Mouse (Mus musculus): ENCODE results near the gene Fmn2. TPM values are rescaled to one million over a fixed set of nuclear protein-coding genes. Genes with fewer than 3 reads are reported as not detected.

Gene Fmn2
- polyA plus RNA-seq, 1 experiment from 2014 or later: 8.0 TPM

DNA sequence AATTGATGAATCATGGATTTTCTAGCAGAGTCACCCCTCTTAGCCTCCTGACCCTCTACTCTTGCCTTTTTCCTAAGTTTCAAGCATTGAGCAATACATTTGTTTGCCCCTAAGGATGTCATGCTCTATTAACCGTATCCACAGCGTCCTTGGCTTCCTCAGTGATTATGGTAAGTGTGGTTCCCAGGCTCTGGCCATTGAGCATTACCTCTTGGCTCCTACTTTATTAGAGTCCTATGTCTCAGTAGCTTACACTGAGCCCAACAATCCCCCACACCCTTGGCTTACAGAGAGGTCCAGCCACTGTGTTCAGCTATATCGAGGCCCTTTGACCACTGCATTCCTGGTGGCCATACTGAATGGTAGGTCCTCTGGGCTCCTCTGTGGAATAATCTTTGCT, 265.2 kb downstream of the Fmn2 start:
- Histone ChIP-seq H3K27me3 (ENCODE audit: insufficient read depth, poor library complexity, severe bottlenecking) (no peaks in the 10 kb centered on the region), H3K36me3 (no peaks in the 10 kb centered on the region), H3K27ac (no peak overlapping the region), H3K4me1 (replicated peaks) (no peaks in the 10 kb centered on the region), H3K9me3 (no peaks in the 10 kb centered on the region), H3K4me3 (no peak overlapping the region)
- 88% methylated on average over 3 of the region's 3 CpGs for WGBS
- DNase-seq (ENCODE audit: low spot score): no peak

DNA sequence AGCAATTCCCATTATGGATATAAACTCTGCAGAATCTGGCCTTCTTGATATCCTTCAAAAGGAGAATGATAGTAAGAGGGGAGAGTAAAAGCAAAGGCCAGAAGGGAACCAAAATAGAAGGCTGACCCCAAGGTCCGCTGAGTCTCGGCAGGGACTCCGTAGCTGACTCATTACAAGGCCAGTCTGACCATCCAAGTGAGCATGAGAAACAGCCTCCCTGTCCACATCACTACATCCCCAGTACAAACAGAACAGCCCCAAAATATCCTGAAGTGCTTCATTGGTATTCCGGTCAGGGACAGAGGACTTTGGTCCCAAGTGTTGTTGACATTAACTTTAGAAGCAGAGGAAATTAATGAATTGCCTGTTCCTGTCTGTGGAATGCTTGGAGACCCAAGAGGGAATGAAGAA, 270.3 kb downstream of the Fmn2 start:
- Histone ChIP-seq H3K4me3 (no peak overlapping the region), H3K9me3 (no peaks in the 10 kb centered on the region), H3K27ac (no peak overlapping the region), H3K4me1 (replicated peaks) (no peaks in the 10 kb centered on the region), H3K36me3 (no peaks in the 10 kb centered on the region), H3K27me3 (ENCODE audit: insufficient read depth, poor library complexity, severe bottlenecking) (no peaks in the 10 kb centered on the region)
- WGBS: 70% methylated on average over 4 of the region's 4 CpGs
- no peak for DNase-seq (ENCODE audit: low spot score)

DNA sequence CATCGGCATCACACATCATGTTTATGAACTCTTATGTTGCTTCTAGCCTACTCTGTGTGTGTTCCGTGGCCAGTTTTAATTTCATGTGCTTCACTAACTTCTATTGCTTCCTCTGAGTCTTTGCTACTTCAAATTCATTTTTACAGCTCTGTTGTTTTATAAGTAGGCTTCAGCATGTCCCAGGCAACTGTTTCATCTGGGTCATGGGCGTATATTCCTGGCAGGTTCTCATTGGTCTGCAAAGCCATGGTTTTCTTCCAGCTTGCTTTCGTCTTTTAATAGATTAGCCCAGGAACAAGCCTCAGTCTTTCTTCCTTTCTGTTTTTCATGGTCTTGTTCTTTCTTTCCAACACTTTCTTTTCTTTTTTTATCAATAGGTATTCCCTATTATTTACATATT, 279.4 kb downstream of the Fmn2 start:
- 96% methylated on average over 4 of the region's 4 CpGs for WGBS
- Histone ChIP-seq H3K27me3 (ENCODE audit: insufficient read depth, poor library complexity, severe bottlenecking) (no peaks in the 10 kb centered on the region), H3K36me3 (no peaks in the 10 kb centered on the region), H3K4me1 (replicated peaks) (no peaks in the 10 kb centered on the region), H3K27ac (no peak overlapping the region), H3K9me3 (no peaks in the 10 kb centered on the region), H3K4me3 (no peak overlapping the region)
- no peak for DNase-seq (ENCODE audit: low spot score)

GRCm38 (mm10) chr1:174788617-174789016, 287.0 kb downstream of the Fmn2 start:
- no peak overlapping the region for H3K27ac ChIP-seq
- H3K4me3 ChIP-seq: no peak overlapping the region
- no peaks in the 10 kb centered on the region for H3K9me3 ChIP-seq
- H3K27me3 ChIP-seq (ENCODE audit: insufficient read depth, poor library complexity, severe bottlenecking): no peaks in the 10 kb centered on the region
- no peak for DNase-seq (ENCODE audit: low spot score)
- H3K36me3 ChIP-seq: 0 out of 2 replicates have a peak, but pooled peaks cover 15% of the 10 kb centered on the region
- WGBS: 95% methylated on average over 2 of the region's 2 CpGs
- 0 out of 2 replicates have a peak, but pooled peaks cover 3% of the 10 kb centered on the region for H3K4me1 ChIP-seq (replicated peaks)

- peaks cover 3% of the 10 kb centered on the region; the same call in 1 of the 2 replicates for H3K36me3 ChIP-seq
- WGBS: 91% methylated on average over 4 of the region's 4 CpGs
- H3K4me1 ChIP-seq (replicated peaks): no peaks in the 10 kb centered on the region
- H3K27ac ChIP-seq: no peak overlapping the region
- no peak for DNase-seq (ENCODE audit: low spot score)
- H3K9me3 ChIP-seq: no peaks in the 10 kb centered on the region
- H3K4me3 ChIP-seq: no peak overlapping the region
- H3K27me3 ChIP-seq (ENCODE audit: insufficient read depth, poor library complexity, severe bottlenecking): no peaks in the 10 kb centered on the region
Measured at GRCm38 (mm10) chr1:174811846-174812245, 310.2 kb downstream of the Fmn2 start.

DNA sequence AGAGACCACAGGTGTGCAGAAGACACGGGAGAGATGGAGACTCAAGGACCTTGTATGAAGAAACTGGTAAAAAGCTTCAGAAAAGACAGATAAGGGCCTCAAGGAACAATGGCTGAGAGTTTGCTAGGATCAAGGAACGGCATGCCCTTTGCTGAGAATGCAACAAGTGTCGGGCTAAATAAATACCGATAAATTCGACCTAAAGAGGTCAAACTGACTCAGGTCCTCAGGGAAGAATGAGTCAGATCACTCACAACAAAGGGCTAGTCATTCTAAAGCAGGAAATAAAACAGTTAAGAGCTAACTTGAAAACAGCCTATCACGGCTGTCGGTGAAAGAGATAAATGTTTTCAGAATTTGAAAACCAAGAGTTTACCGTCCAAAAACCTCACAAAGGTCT, 324.9 kb downstream of the Fmn2 start:
- H3K27ac ChIP-seq: no peak overlapping the region
- peaks cover 10% of the 10 kb centered on the region for H3K36me3 ChIP-seq
- peaks cover 4% of the 10 kb centered on the region; the same call in 1 of the 2 replicates for H3K4me1 ChIP-seq (replicated peaks)
- 50% methylated on average over 8 of the region's 8 CpGs for WGBS
- H3K27me3 ChIP-seq (ENCODE audit: insufficient read depth, poor library complexity, severe bottlenecking): no peaks in the 10 kb centered on the region
- H3K9me3 ChIP-seq: no peaks in the 10 kb centered on the region
- no peak overlapping the region for H3K4me3 ChIP-seq
- no peak for DNase-seq (ENCODE audit: low spot score)

DNA sequence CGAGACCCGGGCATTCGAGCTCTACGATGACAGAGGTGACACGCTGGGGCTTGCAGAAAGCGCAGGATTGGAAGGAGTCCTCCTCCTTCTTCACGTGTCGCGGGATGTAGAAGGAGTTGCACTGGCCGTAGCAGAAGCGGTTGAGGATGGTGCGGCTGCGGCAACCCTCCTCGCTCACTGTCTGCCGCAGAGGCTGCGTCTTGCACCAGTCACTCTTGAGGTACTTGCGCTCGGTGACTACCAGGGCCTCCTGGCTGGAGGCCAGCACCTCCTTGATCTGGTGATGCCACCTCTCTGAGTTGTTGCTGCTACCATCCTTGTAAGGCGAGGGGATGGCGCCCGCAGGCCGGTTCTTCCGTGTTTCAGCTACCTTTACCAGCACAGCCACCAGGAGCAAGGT, 335.2 kb downstream of the Fmn2 start:
- H3K9me3 ChIP-seq: no peaks in the 10 kb centered on the region
- H3K27me3 ChIP-seq (ENCODE audit: insufficient read depth, poor library complexity, severe bottlenecking): no peaks in the 10 kb centered on the region
- no peak overlapping the region for H3K27ac ChIP-seq
- no peak overlapping the region for H3K4me3 ChIP-seq
- 95% methylated on average over 23 of the region's 23 CpGs for WGBS
- H3K36me3 ChIP-seq: 0 out of 2 replicates have a peak, but pooled peaks cover 4% of the 10 kb centered on the region
- no peak for DNase-seq (ENCODE audit: low spot score)
- H3K4me1 ChIP-seq (replicated peaks): no peaks in the 10 kb centered on the region

GRCm38 (mm10) chr1:174844786-174845185, 343.2 kb downstream of the Fmn2 start:
- no peak overlapping the region for H3K27ac ChIP-seq
- no peaks in the 10 kb centered on the region for H3K27me3 ChIP-seq (ENCODE audit: insufficient read depth, poor library complexity, severe bottlenecking)
- no peaks in the 10 kb centered on the region for H3K36me3 ChIP-seq
- 90% methylated on average over 6 of the region's 6 CpGs for WGBS
- DNase-seq (ENCODE audit: low spot score): no peak
- H3K4me1 ChIP-seq (replicated peaks): no peaks in the 10 kb centered on the region
- no peak overlapping the region for H3K4me3 ChIP-seq
- H3K9me3 ChIP-seq: no peaks in the 10 kb centered on the region

DNA sequence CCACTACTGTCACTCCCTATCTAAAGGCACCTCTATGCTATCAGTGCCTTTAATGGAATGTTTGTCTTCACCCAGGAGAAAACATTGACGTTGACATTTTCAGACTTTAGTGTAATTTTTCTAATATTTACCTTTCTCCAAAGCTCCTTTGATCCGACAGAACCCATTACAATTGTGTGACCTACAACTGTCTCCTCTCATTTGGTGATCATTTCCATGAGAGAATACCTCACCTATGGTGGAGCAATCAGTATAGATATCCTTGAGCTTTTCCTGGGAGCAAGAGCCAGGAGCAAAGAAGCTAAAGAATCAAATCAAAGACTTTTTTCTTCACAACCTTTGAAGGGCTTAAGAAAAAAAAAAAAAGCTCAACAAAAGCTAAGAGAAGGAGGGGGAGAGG, 354.6 kb downstream of the Fmn2 start:
- H3K4me3 ChIP-seq: no peak overlapping the region
- DNase-seq (ENCODE audit: low spot score): no peak
- no peaks in the 10 kb centered on the region for H3K9me3 ChIP-seq
- no peak overlapping the region for H3K27ac ChIP-seq
- H3K27me3 ChIP-seq (ENCODE audit: insufficient read depth, poor library complexity, severe bottlenecking): no peaks in the 10 kb centered on the region
- no peaks in the 10 kb centered on the region for H3K36me3 ChIP-seq
- 80% methylated on average over 2 of the region's 2 CpGs for WGBS
- H3K4me1 ChIP-seq (replicated peaks): no peaks in the 10 kb centered on the region

DNA sequence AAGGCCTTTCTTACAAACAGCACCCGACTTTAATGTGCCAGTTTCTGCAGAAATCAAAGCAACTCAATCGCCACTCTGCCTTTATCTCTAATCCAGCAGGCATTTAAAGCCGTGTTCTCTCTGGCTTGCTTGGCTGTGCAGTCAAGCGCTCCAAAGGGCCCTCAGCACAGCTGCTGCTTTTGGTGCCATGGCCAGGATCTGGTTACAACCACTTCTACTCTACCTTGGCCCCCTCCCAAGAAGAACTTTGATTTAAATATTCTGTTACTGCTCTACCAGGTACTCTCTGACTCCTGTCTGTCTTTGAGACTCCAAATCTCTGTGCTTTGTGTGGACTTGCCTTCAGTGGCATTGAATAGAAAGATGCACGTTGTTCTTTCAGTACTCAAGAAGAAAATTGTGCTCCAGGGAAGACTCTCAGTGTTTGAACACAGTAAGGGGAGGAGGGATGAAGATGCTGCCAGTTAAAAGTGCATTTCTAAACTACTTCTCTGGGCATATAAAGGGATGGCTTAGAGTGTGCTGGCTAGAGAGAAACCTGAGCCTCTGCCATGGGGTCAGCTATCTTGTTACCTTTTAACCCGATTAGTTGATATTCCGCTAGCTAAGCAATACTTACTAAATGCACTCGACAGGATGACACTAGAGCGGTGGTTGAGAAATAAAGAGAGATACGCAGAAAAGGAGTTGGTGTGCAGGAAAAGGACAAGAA, 358.9 kb downstream of the Fmn2 start:
- H3K4me3 ChIP-seq: no peak overlapping the region
- 71% methylated on average over 10 of the region's 10 CpGs for WGBS
- H3K27ac ChIP-seq: no peak overlapping the region
- H3K9me3 ChIP-seq: no peaks in the 10 kb centered on the region
- DNase-seq (ENCODE audit: low spot score): peak; percentile 6
- H3K36me3 ChIP-seq: no peaks in the 10 kb centered on the region
- H3K27me3 ChIP-seq (ENCODE audit: insufficient read depth, poor library complexity, severe bottlenecking): no peaks in the 10 kb centered on the region
- H3K4me1 ChIP-seq (replicated peaks): no peaks in the 10 kb centered on the region

Other genes with a start within 250 kb of the Fmn2 start
- gene Olfr419, start 249.8 kb upstream of the Fmn2 start, polyA plus RNA-seq (2016; fragmentation: Nextera tagmentation; extraction: Ambion mirVana): not detected in 2 replicates
- gene Mptx1, start 171.3 kb upstream of the Fmn2 start, polyA plus RNA-seq (2016; fragmentation: Nextera tagmentation; extraction: Ambion mirVana): not detected in 2 replicates
- gene Olfr417, start 136.7 kb upstream of the Fmn2 start, polyA plus RNA-seq (2016; fragmentation: Nextera tagmentation; extraction: Ambion mirVana): not detected in 2 replicates
- gene Olfr248, start 110.8 kb upstream of the Fmn2 start, polyA plus RNA-seq (2016; fragmentation: Nextera tagmentation; extraction: Ambion mirVana): not detected in 2 replicates
- not detected in 2 replicates for gene Olfr414, start 77.8 kb upstream of the Fmn2 start, polyA plus RNA-seq (2016; fragmentation: Nextera tagmentation; extraction: Ambion mirVana)
- gene Olfr220, start 59.7 kb upstream of the Fmn2 start, polyA plus RNA-seq (2016; fragmentation: Nextera tagmentation; extraction: Ambion mirVana): not detected in 2 replicates

Measured in hindbrain, embryonic 10.5 days (tissue).